Mouse (Mus musculus) mature B cell (primary cell): Measurements from ENCODE around the gene Trip4.

Experiments
- in situ Hi-C: fragments of 300-500 bp; cut with MboI; formaldehyde crosslinking; loops from 2 replicates; pipeline ENCODE4 v1.14.3; 2019

Gene Trip4

DNA sequence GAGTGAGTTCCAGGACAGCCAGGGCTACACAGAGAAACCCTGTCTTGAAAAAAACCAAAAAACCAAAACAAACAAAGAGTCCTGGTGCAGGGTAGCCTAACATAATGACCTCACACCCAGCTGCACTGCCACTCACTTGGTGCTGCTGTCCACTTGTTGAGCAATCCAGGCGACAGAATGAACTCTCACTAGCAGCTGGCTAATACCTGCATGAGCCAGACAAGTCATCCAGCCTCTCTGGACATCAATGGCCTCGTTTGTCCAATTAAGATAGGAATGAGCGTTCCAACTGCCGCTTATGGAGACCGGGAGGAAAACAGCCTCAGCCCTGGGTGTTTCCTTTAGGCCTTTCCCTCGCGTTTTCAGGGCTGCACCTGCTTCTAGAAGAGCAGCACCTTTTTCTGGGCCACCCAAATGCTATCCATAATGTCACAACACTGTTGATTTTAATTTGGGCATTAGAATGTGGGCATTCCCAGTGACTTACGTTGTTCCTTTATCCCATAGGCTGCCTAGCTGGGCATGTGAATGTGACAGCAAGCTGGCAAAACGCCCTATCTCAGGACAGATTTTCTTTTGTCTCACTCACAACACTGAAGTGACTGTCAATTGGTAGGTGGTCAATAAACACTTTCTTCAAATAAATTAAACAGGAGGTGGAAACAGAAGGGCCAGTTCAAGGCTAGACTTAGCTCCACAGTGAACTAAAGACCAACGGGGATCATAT, 73.8 kb downstream of the Trip4 start:
- in situ Hi-C loops, result no loop called here

DNA sequence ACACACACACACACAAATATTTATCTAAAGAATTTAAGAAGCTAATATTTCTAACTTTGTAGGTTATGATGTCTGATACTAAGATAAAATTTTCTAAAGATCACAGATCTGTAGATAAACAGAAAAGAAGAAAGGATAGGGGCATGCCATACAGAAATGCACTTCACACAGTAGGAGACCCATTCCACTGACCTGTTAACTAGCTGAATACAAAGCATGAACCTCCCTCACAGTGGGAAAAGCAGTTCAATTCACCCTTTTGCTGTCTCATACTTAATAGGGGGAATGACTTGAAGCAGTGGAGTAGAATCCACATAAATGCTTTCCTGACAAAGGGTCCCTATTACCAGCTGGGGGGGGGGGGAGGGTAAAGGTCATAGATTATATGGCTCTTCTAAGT, 75.0 kb downstream of the Trip4 start:
- in situ Hi-C loops, result no loop called here

DNA sequence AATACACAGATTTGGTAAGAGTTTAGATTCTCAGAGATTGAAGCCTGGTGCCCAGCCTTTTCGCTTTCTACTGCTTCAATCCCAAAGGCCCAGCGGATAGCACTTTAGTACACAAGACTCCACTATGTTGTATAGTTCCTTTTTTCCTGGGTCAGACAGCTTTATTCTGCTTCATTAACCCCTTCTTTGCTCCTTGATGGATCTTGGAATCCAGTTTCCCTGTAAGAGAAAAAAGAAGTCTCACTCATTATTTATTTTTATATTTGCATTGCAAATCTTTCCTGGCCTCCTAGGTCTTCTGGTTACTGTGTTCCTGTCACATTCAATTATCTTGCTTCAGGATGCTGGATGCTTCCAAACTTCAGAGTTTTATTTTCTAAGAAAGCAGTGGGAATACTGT, 75.4 kb downstream of the Trip4 start:
- in situ Hi-C loops, result no loop called here

DNA sequence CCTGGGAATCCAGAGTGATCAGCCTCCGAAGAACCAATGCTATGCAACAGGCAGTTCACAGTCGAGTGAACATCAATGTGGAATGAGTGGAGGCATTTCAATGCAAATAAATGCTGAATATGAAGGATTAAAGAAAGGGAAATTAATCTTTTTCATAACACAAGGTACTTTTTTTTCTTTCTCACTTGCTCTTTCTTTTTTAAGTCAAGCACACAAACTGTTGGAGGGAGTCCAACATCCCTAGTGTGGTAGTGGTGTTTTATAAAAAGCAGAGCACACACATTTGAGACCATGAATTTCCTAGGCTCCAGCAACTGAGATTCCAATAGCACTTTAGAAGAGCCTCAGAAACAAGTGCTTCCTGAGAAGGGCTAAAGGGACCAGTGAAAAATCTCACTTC, 76.6 kb downstream of the Trip4 start:
- in situ Hi-C loops, result no loop called here

DNA sequence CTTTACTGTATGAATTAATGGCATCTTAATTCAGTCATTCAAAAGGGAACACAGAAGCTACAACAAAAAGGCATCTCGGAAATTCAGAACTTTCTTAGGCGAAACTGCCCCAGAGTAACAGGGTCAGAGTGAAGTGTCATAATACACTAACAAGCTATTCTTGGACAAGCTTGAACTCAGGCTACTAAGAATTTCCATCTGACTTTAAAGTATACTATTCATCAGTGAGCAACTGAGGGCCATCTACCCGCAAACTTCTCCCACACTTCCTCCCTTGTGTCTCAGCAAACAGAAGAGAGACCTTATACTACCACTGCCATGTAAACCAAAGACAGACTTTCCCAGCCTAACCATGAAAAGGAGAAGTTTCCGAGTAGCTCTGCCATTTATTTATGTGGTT, 77.4 kb downstream of the Trip4 start:
- in situ Hi-C loops, result no loop called here

DNA sequence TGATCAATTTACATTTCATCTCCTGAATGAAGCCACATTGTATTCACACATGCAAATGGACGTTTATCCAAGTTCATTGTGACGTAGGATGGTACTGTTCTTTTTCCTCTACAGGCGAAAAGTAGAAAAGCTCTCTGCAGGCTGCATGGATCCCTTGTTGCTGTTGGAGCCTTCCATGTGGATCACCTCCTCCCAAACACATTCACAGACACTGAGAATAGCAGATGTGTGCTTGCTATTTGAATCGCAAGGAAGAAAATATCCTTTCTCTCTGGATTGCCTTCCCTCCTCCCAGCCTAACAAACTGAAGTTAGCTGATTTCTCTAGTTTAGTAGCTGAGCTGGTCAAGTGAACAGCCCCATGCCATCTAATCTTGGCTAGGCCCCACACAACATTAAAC, 78.3 kb downstream of the Trip4 start:
- in situ Hi-C loops, result no loop called here

DNA sequence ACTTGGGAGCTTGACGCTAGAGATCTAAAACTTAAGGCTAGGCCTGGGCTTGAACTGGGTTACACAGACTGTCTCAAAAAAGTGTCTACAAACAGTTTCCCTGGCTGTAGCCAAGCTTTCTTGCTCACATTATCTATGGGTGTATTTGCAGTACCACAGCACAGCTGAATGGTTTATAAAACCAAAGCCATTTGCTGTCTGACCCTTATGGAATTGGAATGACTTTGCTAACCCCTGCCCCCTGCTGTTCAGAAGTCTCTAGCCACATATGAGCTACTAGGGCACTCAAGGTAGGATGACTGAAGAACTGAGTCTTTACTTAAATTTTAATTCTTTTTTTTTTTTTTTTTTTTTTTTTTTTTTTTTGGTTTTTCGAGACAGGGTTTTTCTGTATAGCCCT, 79.2 kb downstream of the Trip4 start:
- in situ Hi-C loops, result no loop called here

DNA sequence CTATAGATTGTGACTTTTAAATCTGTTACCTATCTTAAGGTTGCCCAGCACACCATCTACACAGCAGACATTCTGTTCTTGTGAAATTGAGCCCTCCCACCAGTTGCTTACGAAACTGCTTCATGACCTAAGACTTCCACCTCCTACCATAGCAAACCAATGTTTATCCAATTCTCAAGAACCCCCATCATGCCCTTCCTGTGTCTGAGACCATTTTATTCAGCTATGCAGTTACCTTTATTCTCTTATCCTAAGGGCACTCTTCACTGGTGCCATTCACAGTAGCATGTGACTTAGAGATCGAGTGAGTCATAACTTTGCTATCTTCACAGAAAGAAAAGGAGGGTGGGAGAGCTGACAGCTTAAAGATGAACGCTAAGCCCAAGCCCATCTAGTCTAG, 80.1 kb downstream of the Trip4 start:
- in situ Hi-C loops, result no loop called here

DNA sequence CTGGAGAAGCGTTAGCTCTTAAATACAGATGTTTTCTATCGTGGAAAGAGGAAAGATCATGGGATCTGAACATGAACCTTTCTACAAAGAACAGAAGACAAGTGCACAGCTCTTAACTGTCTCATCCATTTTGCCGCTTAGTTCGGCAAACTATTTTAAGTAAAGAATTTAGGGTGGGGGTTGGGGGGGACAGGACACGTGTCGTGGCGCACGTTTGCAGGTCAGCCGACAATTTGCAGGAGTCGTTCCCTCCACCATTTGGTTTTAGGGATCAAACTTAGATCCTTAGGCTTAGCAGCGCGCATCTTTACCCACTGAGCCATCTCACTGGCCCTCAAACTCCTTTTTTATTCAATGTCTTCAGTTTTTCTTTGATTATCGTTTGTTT, 80.6 kb downstream of the Trip4 start:
- in situ Hi-C loops, result no loop called here

DNA sequence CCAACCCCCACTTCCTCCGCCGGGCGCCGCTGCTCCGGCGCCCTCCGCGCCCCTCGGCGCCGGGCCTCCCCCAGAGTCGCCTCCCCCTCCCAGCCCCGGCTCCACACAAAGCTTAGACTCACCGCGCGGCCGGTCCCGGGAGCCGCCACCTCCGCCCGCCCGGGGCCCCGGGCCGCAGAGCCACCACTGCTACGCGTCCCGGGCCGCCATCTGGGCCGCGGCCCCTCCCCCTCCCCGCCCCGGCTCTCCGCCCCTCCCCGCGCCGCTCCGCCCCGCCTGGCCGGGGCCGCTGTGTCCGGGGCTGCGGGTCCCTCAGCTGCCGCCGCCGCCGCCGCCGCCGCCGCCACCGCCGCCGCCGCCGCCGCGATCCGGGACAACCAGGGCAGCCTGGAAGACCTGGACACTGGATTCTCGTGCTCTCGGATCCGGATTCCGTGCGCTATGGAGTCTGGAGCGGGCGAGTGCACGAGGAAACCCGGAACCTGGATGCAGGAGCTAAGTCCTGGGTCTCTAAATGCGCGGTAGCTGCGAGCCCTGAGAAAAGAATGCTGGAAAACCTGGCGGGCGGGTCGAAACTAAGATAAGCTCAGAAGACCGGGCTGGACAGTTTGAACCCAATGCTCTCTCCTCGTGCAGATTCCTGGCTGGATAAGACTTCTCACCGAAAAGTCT, 81.1 kb downstream of the Trip4 start, which contains the start of gene Zfp609:
Zfp609 (minus strand) TSS at position 221 of the 672 bp plus-strand sequence.
- in situ Hi-C loops, result no loop called here

DNA sequence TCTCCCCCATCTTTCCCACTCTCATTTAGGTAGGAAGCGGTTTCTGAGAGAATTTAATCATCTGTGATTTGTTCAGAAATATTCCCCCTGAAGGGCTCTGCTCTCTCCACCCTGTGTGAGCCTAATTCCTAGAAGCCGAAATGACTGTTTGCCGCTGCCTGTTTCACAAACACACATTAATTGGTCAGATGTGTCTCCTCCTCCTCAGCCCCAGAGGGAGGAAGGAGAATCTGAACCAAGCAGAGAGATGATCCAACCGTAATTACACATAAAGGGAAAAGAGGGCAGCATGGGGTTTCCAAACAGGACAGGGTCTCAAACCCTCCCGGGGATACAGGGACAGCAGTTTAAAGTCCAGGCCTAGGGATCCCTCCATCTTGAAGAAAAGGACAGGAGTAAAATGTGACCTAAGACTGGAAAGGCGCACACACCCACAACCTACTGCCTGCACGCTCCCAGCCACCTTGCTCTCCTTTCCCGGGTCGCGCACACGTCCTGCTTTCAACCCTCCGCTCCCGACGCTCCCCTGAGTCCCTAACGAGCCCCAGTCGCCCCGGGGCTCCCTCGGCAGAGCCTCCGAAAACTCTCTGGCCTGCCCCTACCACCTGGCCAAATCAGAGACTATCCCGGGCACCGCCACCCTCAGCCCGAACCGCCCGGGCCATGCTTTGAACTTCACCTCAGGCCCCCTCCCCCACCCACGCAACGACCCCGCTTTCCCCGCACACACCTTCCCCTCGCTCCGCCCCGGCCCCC, 81.8 kb downstream of the Trip4 start:
- in situ Hi-C loops, result no loop called here

DNA sequence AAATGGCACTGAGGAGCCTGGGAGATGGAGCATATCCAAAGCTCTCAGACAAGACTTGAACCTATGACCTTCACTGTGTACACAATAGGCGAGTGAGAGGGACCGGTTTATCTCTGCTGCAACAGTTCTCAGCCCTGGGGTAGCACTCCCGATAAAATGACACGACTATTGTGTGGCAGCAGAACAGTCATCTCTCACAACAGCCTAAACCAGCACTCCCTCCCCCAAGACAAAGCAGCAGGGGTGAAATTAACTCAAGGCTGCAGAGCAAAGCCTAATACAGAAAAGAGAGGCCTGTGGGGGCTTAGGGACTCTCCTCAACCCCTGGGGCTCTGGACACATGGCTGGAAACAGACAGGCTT, 82.4 kb downstream of the Trip4 start:
- in situ Hi-C loops, result no loop called here

DNA sequence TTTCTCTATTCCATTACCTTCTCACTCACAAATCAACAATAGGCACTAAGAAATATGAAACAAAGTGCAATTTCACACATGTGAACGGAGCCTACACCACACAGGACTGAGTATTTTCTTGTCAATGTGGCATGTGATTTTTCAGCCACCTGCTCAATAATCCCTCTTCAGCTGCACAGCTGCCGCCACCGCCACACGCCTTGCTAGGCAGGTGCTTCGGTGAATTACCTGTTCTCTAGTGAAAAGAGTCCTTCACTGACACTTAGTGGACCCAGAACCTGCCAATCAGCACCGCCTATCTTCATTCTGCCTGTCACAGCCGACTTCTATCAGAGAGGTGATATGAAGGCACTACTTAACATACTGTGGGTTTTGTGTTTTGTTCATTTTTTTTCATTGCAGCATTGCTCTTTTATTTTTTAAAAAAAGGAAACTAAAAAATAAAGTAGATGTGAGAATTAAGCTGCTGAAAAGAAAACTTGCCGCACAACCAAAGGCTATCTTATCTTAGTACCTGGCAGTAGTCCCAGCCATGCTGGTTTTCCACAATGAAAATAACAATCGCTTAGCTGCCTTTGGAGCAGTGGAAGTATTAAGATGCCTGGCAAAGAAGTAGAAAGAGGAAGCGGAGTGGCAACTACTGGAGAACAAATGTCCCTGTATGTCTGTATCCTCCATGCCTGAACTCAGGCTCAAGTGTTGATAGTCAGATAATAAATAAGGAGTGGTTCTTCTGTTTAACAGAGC, 84.7 kb downstream of the Trip4 start:
- in situ Hi-C loops, result no loop called here

DNA sequence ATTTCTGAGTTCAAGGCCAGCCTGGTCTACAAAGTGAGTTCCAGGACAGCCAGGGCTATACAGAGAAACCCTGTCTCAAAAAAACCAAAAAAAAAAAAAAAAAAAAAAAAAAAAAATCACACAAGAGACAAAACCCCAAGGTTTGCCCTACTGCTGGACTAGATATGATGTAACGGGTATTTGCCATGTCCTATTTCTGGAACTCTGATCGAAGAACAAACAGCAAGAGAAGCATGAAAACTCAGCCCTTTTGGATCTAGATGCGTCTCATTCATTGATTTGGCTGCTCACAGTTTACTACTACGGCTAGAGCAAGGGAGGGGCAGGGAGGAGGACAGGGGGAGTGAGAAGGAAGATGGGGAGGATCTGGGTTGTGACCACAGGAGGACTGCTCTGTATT, 86.6 kb downstream of the Trip4 start:
- in situ Hi-C loops, result no loop called here

DNA sequence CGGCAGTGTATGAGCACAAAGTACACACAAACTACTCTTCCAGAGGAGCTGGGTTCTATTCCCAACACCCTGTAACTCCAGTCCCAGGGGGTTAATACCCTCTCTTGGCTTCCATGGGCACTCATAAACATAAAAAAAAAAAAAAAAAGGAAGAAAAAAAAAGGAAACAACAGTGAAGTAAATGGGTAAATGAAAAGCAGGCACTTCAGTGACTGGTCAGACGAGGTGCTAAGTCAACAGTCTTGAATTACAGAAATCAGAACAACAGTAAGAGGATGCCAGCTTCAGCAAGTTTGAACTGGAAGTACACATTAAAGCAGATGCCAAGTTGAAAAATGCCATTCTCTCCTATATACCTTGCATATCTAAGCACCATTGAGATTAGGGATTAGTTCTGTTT, 88.3 kb downstream of the Trip4 start:
- in situ Hi-C loops, result no loop called here

DNA sequence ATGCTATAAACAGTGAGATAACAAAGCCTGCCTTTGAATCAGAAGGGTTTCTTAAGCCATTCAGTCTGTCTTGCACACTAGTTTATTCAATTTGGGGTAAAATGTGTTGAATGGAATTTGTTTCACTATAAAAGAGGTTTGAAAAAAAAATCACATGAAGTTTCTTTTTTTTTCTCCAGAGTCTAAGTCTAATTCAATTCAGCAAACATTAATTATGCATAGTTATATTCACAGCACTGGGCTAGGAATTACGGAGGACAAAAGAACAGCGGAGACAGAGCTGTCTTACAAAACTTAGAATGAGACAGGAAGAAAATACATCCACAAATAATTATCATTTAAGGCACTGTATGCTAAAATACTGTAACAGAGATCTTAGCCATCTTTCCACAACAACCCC, 90.2 kb downstream of the Trip4 start:
- in situ Hi-C loops, result no loop called here

DNA sequence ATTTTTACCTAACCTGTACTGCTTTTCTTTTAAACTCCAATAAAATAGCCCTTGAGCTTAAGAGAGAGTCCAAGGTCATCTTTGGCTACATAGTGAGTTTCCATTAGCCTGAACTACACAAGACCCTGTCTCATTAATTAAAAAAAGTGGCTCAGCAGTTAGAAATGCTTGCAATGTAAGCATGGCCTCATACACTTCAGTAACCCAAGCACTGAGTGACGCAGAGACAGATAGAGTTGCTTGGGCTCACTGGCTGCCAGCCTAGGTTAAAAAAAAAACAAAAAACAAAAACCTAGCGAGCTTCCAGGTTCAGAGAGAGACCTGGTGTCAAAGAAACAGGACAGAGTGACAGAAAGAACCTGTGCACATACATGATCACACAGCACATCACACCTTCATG, 95.8 kb downstream of the Trip4 start:
- in situ Hi-C loops, result no loop called here

DNA sequence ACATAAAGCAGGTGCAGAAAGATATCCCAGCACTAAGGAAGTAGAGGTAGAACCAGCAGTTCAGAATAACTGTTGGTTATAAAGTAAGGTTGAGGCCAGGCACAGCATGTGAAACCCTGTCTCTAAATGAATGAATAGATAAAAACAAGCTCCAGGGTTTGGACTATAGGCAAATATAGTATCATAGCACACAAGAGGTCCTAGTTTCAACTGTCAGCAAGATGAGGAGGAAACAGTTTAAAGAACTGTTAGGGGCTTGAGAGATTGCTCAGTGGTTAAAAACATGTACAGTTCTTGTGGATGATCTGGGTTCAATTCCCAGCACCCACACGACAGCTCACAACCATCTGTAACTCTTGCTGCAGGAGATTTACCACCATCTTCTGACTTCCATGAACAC, 96.8 kb downstream of the Trip4 start:
- in situ Hi-C loops, result no loop called here

DNA sequence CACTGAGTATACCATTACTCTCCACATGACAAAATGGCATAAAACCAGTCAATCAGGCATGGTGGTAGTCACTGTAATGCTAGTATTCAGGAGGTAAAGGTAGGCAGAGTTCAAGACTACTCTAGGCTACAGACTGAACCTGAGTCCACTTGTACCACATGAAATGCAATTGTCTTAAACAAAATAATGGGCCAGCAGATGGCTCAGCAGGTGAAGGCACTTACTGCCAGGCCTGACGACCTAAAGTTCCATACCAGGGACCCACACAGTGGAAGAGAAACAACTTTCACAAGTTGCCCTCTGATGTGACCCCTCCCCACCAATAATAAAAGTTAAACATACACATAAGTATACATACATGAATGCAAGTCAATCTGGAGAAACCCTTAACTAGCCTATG, 100.8 kb downstream of the Trip4 start:
- in situ Hi-C loops, result no loop called here

DNA sequence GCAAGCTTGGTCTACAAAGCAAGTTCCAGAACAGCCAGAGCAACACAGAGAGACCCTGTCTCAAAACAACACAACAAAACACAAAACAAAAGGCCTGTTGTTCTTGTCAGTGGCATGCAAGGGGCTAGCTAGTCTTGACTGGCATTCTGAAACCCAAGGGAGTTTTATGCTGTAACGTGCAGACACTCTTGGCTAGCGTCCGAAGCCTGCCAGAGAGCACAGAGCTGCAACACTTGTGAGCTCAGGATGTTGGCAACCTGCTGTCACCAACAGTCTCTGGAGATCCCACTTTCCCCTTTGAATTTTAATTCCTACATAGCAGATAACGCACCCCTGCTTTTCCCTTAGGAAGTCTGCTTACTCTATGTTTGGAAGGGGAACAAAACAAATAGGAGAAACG, 101.3 kb downstream of the Trip4 start:
- in situ Hi-C loops, result no loop called here

DNA sequence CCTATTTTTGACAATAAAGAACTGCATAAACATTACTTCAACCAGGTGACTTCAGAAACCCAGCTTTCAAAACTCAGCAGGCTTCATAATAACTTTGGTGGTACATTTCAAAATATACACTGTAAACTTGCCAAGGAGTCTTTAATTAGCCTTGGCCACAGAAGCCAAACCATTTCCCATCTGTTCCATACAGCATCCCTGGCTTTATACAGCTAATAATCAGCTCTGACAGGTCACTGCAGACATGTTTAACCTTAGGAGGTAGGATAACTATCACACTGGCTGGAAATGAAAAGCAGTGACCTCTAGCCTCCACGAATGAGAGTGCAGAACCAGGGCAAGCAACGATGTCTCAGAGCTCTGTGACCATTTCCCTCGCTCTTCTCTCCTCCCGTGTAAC, 108.8 kb downstream of the Trip4 start:
- in situ Hi-C loops, result no loop called here

DNA sequence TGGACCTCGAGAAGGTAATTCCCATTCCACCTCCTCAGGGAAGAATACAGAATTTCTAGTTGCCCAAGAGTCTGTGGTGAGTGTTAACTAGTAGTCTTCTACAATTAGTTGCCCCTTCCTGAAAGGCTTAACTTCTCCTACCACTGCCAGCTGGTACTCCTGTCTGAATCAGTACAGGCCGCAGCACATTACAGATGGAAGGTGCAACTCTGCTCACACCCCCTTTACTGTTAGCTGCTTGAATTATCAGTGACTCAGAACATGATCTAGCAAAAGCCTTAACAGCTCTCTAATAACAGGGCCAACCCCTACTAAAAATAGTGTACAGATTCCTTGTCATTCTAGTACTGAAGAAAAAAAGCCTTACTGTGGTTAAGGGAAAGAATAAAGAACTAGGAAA, 112.9 kb downstream of the Trip4 start:
- in situ Hi-C loops, result no loop called here

DNA sequence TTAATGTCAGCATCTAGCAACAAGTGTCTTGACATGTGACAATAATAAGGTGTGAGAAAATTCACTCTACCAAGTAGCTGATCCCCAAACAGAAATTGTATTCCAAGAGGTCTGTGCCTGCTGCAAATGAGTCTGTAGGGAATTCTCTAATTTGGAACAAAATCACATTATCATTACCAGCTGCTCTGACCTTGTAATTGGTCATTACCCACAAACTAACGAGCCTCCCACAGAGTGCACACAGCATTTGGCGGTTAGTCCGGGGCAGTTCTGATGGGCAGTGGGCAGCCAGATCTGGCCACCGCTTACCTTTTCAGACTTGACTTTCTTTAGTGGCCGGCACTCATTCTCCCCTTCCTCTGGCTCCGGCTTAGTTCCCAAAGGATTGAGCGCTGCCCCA, 114.3 kb downstream of the Trip4 start:
- in situ Hi-C loops, result no loop called here
